Mouse (Mus musculus) cerebellum, postnatal 36 days (tissue): ENCODE measurements around the gene Ate1.
"Not testable (repeated sequence)": the region's sequence is repeated elsewhere in the genome, so short reads cannot be mapped to it uniquely, and the experiment has no call there.

Source experiments
- DNase-seq, 2 experiments: peaks; one replicate each; pipeline ENCODE4 v3.0.0; 2021 to 2022; ENCODE audit warnings: mixed read lengths in 2 of 2

The Ate1 gene

DNA sequence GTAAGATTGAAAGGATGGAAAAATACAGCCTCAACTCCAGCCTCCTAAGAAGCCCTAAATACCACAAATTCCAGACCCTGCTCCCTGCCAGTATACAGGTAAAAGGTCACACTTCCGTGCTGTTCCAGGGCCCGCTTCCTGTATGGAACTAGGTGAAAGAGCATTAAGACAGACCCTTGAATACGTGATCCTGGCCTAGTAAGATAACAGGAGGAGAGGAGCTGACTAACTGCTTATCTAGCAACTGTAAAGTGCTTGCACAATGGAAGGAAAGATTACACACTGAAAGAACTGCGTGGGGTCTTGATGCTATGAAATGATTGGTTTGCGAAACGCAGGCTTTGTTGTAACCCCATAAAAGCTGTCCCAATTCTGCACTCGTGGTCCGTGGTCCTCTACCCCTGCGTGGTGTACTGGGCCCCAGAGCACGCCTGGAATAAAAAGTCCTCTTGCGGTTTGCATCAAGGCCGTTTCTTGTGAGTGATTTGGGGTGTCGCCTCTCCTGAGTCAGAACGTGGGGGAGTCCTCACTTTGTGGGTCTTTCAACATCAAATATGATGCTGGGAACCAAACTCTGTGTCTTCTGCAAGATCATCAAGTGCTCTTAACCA lies 748 bp upstream of the Ate1 start:
- DNase-seq = no peak

DNA sequence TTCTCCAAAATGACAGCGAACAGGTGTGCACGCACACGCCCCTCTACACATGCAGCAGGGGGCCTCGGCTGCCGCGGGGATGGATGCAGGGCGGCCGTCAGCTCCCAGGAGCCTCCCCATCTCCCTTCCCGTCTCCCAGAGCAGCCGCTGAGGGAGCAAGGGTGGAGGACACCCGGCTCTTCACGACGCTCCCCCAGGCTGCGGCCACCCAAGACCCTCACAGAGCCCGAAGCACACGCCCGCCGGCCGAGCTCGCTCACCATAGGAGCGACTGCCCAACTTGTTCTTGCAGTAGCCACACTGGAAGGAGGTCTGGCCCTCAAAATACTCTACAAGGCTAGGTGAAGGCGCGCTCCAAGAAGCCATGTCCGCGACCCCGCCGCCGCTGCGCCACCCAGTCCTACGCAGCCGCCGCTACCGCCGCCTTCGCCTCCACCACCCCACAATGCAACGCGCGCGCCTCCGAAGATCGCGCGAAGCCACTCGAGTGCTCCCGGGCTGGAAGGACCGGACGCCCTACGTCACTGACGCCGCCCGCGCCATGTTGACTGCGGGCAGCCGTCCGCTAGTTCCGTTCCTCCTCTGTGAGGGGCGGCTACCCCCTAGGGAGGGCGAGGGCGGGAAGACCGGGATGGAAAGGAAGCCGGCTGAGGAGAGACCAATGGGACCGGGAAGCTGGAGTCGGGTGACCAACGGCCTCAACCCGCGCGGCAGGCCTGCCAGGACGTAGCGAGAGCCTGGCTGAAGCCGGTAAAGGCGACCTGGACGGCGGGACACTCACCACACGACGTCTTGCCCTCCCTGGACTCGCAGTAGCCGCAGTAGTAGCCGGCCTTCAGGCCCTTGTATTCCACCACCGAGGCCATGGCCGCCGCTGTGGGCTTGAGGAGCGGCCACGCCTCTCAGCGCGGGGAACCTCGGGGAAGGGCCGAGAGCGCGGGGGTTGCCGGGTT lies 797 bp downstream of the Ate1 start:
- DNase-seq = peak; percentile 97 to 98

DNA sequence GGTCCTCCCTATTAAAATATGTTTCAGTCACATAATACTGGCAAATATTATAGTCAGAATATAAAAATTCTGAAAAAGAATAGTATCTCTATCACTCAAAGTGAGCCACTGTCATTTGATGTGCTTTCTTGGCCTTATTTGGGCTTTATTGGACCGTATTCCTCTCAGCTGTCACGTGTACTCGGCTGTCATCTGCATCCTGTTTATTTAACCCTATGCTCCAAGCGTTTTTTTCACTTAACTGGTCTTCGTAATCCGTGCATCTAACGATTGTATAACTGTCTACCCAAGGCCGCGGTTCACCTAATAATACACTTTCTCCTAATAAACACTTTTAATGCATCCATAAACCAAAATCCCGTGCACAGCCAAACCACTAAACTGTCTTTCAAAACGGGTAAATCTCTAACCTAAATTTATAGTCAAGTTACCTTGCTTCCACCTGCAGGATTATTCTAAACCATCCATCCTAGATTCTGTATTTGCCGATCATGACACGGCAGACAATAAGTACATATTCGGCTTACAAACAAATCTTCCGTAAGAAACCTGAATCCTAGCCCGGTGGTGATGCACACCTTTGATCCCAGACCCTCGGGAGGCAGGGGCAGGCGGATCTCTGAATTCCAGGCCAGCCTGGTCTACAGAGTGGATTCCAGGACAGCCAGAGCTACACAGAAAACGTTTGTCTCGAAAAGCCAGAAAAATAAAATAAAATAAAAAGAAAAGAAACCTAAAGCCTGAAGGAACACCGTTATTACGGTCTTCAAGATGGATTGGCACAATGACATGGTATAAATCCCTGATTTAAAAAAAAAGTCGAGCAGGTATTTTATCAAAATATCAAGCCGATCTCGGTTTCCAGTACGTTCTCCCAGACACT lies 1.7 kb downstream of the Ate1 start:
- DNase-seq = peak; percentile 13 to 16

- no peak for DNase-seq
Observed at GRCm38 (mm10) chr7:130510243-130510642, 9.9 kb downstream of the Ate1 start.

DNA sequence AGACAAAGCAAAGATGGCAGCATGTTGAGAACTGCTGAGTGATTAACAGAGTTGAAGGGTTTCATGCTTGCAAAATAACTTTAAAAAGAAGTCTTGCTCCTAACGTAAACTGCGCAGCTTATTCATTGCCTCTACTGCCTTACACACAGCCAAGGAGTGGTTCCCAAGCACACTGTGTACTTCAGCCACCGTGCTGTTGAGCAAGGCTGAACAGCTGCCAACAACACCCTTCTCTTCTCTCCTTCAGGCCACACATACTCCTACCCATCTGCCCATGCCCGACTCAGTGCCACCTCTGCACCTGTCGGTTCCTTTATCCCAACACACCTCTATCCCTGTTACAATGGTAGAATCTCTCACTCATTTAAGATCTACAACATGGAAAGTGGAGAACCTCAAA lies 17.2 kb downstream of the Ate1 start:
- DNase-seq = no peak

DNA sequence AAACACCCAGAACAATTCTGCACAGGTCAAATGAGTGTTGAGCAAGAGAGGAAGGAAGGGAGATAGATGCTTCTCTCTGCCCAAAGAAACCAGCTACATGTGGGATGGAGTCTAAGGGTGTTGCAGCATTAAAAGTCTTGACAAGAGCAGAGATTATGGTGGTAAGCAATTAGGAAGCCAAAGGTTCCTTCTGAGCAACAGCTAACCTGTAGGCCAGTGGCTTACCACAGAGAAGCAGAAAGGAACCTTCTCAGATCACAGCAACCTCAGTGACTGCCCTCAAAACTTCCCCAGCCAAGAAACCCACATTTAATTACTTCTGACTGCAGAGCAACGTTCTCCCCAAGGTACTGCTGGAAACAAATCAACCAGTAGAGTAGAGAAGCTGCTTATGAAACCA lies 18.7 kb downstream of the Ate1 start:
- no peak for DNase-seq

- DNase-seq = no peak
Observed at GRCm38 (mm10) chr7:130493346-130493745, 26.8 kb downstream of the Ate1 start.

DNA sequence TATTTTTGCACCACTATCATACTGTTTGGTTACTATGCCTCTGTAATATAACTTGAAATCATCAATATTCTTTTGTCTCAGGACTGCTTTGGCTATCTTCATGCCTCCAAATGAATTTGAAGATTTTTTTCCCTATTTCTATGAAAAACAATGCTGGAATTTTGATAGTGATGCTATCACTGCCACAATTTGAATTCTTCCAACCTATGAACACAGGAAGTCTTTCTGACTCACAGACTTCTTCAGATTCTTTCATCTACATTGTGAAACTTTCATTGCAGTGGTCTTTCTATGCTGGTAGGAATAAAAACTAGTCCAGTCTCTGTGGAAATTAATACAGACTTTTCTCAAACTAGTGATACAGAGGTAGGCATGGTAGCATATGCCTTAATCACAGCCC lies 28.1 kb downstream of the Ate1 start:
- no peak for DNase-seq

DNA sequence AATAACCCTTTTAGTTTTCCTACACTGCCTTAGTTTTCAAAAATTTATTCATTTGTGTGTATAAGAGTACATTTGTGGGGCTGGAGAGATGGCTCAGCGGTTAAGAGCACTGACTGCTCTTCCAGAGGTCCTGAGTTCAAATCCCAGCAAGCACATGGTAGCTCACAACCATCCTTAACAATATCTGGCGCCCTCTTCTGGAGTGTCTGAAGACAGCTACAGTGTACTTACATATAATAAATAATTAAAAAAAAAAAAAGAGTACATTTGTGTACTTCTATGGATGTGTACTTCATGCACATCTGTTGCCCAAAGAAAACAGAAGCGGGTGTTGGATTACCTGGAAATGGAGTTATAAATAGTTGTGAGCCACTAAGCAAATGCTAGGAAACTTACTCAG lies 41.2 kb downstream of the Ate1 start:
- DNase-seq = not testable (repeated sequence)

GRCm38 (mm10) chr7:130475970-130476369 lies 44.2 kb downstream of the Ate1 start:
- peak; percentile 30 to 52 for DNase-seq

GRCm38 (mm10) chr7:130473881-130474280 lies 46.3 kb downstream of the Ate1 start:
- no peak for DNase-seq

GRCm38 (mm10) chr7:130472683-130473082 lies 47.5 kb downstream of the Ate1 start:
- no peak for DNase-seq

DNA sequence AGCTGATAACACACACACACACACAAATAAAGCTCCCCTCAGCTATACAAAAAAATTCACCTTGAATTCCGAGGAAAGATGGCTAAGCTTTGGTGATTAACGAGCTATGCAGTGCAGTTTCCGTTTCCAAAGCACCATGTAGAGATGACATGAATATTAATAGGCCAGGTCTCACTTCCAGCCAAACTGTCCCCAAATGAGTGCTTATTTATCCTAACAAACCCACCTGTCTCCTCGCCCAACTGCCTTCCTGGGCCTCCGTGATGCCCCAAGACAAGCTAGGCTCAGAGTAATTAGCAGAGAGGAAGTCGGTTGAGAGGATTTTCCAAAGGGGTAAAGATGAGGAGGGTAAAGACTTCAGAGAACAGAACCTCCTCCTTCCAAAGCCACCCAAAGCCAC lies 49.1 kb downstream of the Ate1 start:
- DNase-seq = no peak

GRCm38 (mm10) chr7:130455587-130456246 lies 64.5 kb downstream of the Ate1 start:
- no peak for DNase-seq

DNA sequence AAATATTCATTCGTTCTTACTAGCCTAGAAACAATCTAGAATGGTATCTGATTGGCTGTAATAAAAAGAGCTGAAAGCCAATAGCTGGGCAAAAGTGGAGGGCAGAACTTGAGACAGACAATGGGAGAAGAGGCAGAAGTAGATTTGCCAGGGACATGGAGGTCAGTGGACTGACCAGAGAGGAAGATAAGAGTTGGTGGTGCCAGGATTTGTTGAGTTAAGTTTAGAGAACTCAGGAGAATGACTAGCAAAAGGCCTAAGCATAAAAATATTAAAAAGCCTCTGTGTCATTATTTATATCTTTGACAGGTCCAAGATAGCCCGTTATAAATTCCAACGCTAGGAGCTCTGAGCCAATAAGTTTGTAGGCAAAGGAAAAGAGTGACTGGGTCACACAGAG lies 65.9 kb downstream of the Ate1 start:
- DNase-seq = no peak

- no peak for DNase-seq
Observed at GRCm38 (mm10) chr7:130435776-130436175, 84.4 kb downstream of the Ate1 start.

DNA sequence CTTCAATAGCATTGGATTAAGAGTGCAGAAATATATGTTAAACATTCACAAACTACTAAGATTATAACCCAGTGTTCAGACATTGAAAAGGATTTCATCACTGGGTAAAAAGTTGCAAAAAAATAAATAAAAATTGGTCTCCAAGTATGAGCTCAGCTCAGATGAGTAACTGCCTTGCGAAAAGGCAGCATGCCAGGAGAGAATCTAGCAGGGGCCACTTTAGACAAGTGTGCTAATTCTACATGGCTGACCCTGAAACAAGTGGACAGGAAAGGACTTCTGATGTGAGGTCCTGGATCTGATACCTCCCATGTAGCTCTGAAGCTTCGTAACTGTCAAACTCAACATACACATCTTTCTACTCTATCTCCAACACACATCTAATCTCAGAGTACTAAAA lies 88.0 kb downstream of the Ate1 start:
- no peak for DNase-seq

DNA sequence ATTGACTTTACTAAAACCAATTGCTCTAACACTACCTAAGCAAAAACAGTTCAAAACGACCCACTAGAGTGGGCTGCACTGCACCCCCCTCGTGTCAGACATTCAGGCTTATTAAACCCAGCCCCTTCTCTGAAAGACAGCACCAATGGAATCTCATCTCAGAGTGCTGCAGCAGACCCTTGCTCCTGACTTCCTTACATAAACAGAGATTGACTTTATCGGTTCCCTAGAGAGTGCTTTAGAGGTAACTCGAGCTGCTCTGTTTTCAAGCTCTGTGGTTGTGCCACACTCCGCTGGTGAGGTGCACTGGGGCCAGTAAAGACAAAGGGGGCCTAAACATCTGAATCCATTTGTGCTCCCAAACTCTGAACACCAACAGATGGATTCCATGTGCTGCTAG lies 93.6 kb downstream of the Ate1 start:
- DNase-seq = no peak

DNA sequence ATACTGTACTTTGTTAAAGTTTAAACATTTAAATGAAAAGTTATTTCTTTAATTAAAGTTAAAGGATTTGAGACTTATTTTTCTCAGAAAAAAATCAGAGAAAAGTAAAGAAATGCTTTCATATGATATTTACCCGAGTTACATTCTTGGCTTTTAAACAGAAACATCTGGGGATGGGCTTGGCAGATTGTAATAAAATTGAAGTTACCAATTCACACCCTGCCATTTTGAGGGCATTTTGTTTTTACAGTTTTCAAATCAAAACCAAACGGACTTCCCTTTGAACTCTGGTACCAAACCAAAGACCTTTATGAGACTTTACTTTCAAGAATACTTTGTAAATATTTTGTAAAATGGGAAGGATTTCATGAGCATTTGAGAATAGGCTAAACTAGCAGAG lies 94.2 kb downstream of the Ate1 start:
- DNase-seq = no peak

GRCm38 (mm10) chr7:130419961-130420360 lies 100.2 kb downstream of the Ate1 start:
- DNase-seq = no peak

- no peak for DNase-seq
Observed at GRCm38 (mm10) chr7:130407622-130408021, 112.5 kb downstream of the Ate1 start.

DNA sequence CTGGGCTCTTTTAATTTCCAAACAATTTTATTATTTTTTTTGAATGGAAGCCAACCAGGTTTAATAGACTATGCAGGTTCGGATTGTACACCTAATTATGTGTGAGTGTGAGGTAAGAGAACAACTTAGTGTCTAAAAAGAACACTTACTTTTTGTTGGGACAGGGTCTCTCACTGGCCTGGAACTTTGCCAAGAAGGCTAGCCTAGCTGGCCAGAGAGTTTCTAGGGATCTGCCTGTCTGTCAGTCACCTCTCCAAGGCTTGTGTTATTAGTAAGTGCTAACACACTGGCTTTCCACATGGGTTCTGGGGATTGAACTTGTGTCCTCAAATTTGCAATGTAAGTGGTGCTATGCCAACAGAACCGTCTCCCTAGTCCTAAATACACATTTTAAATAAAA lies 116.8 kb downstream of the Ate1 start:
- DNase-seq = no peak

DNA sequence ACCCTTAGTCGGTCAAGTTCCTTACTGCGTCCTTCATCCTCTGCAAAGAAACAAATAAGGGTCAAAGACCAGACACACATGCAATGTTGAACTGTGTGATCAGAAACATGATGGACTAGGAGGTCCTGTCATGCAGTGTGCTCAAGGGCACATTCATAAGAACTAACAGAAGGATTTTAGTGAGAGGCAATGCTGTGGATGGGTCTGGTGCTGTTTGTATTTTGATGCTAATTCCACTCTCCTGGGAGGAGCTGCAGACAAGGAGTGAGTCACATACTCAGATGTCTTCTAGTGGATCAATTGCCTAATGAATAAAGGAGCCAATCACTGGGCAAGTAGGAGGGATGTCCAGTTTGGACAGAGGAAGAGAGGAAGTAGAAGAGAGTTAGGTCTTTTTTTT lies 125.5 kb downstream of the Ate1 start:
- no peak for DNase-seq
